Mouse (Mus musculus): ENCODE measurements around the gene Wdr4. TPM values are rescaled to one million over a fixed set of nuclear protein-coding genes. Genes with fewer than 3 reads are reported as not detected.

The Wdr4 gene
- polyA plus RNA-seq, 1 experiment from 2014 or later: 31.3 TPM

GRCm38 (mm10) chr17:31525816-31526215, 6.0 kb upstream of the Wdr4 start:
- Histone ChIP-seq H3K27me3 (replicated peaks; ENCODE audit: control insufficient read depth, insufficient read depth, low read length) (no peaks in the 10 kb centered on the region), H3K4me2 (ENCODE audit: low read length) (no peak overlapping the region), H3K4me1 (ENCODE audit: control insufficient read depth, insufficient read depth, low read length) (peaks cover 4% of the 10 kb centered on the region; the same call in 1 of the 2 replicates), H3K9me3 (replicated peaks; ENCODE audit: control insufficient read depth, low read length) (no peaks in the 10 kb centered on the region), H3K9ac (ENCODE audit: low read length) (no peak overlapping the region), H3K36me3 (ENCODE audit: control insufficient read depth, insufficient read depth, low read length) (peaks cover 35% of the 10 kb centered on the region), H3K27ac (ENCODE audit: low read depth, low read length) (no peak overlapping the region), H3K4me3 (ENCODE audit: low read depth, low read length) (no peak overlapping the region)
- WGBS: 100% methylated on average over 3 of the region's 3 CpGs
- ATAC-seq (no peak), DNase-seq (ENCODE audit: low spot score) (no peak)

DNA sequence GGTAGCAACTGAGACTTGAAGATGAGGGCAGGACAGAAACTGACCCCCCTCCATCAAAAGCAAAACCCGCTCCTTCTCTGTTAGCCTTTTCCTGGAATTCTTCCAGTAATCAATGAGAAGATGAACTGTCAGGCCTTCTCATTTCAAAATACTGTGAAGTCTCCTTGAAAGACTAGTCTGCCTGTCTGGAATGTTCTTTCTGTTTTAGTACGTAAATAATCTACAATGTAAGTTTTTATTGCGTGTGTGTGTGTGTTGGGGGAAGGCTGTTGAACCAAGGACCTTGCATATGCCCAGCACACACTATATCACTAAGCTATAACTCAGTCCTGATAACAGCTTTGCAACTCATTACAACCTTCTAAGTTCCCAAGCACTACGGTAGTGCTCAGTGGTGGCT, 5.3 kb upstream of the Wdr4 start:
- 95% methylated on average over 4 of the region's 4 CpGs for WGBS
- ATAC-seq: no peak
- Histone ChIP-seq H3K36me3 (ENCODE audit: control insufficient read depth, insufficient read depth, low read length) (peaks cover 30% of the 10 kb centered on the region), H3K27ac (ENCODE audit: low read depth, low read length) (no peak overlapping the region), H3K4me1 (ENCODE audit: control insufficient read depth, insufficient read depth, low read length) (peaks cover 7% of the 10 kb centered on the region; the same call in 1 of the 2 replicates), H3K9ac (ENCODE audit: low read length) (no peak overlapping the region), H3K4me2 (ENCODE audit: low read length) (no peak overlapping the region), H3K9me3 (replicated peaks; ENCODE audit: control insufficient read depth, low read length) (no peaks in the 10 kb centered on the region), H3K27me3 (replicated peaks; ENCODE audit: control insufficient read depth, insufficient read depth, low read length) (no peaks in the 10 kb centered on the region), H3K4me3 (ENCODE audit: low read depth, low read length) (no peak overlapping the region)
- no peak for DNase-seq (ENCODE audit: low spot score)

DNA sequence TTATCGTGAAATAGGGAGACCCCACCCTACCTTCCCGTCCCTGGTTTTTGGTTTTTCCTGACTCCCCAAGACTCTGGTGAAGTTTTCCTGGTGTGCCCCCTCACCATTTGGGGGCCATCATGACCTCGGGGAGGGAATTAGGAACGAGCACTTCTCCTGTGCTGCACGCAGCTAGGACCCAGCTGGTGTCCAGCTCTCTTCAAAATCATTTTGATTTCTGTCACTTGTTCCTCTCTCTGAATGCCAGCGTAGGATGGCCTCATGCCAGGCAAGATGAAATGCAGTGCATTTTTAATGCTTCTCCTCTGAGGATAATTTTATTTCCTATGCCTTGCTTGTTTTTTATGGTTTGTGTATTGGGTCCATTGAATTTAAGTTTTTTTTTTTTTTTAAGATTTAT, 2.2 kb upstream of the Wdr4 start:
- no peak overlapping the region for H3K9ac ChIP-seq (ENCODE audit: low read length)
- DNase-seq (ENCODE audit: low spot score) (peak; percentile 30), ATAC-seq (no peak)

GRCm38 (mm10) chr17:31520895-31521294, 1.1 kb upstream of the Wdr4 start:
- H3K36me3 ChIP-seq (ENCODE audit: control insufficient read depth, insufficient read depth, low read length): peaks cover 6% of the 10 kb centered on the region
- H3K9me3 ChIP-seq (replicated peaks; ENCODE audit: control insufficient read depth, low read length): no peaks in the 10 kb centered on the region
- peak overlapping the region; percentile 69 for H3K4me3 ChIP-seq (ENCODE audit: low read depth, low read length)
- ATAC-seq: 0 out of 2 replicates have a peak, but pooled peaks have one; percentile 7
- peaks cover 7% of the 10 kb centered on the region; the same call in 1 of the 2 replicates for H3K4me1 ChIP-seq (ENCODE audit: control insufficient read depth, insufficient read depth, low read length)
- H3K9ac ChIP-seq (ENCODE audit: low read length): peak overlapping the region; percentile 75
- peak; percentile 80 for DNase-seq (ENCODE audit: low spot score)
- WGBS: 10% methylated on average over 3 of the region's 3 CpGs
- no peaks in the 10 kb centered on the region for H3K27me3 ChIP-seq (replicated peaks; ENCODE audit: control insufficient read depth, insufficient read depth, low read length)
- H3K4me2 ChIP-seq (ENCODE audit: low read length): peak overlapping the region; percentile 80
- no peak overlapping the region; the same call in 1 of the 2 replicates for H3K27ac ChIP-seq (ENCODE audit: low read depth, low read length)

More for the DNA sequence above, 2.2 kb upstream of the Wdr4 start:
- Histone ChIP-seq H3K27me3 (replicated peaks; ENCODE audit: control insufficient read depth, insufficient read depth, low read length) (no peaks in the 10 kb centered on the region), H3K4me2 (ENCODE audit: low read length) (peak overlapping the region; percentile 80; the same call in 1 of the 2 replicates), H3K9me3 (replicated peaks; ENCODE audit: control insufficient read depth, low read length) (no peaks in the 10 kb centered on the region), H3K27ac (ENCODE audit: low read depth, low read length) (peak overlapping the region; percentile 50; the same call in 1 of the 2 replicates), H3K4me1 (ENCODE audit: control insufficient read depth, insufficient read depth, low read length) (peaks cover 7% of the 10 kb centered on the region; the same call in 1 of the 2 replicates), H3K36me3 (ENCODE audit: control insufficient read depth, insufficient read depth, low read length) (peaks cover 10% of the 10 kb centered on the region), H3K4me3 (ENCODE audit: low read depth, low read length) (no peak overlapping the region)
- WGBS: 76% methylated on average over 6 of the region's 6 CpGs

DNA sequence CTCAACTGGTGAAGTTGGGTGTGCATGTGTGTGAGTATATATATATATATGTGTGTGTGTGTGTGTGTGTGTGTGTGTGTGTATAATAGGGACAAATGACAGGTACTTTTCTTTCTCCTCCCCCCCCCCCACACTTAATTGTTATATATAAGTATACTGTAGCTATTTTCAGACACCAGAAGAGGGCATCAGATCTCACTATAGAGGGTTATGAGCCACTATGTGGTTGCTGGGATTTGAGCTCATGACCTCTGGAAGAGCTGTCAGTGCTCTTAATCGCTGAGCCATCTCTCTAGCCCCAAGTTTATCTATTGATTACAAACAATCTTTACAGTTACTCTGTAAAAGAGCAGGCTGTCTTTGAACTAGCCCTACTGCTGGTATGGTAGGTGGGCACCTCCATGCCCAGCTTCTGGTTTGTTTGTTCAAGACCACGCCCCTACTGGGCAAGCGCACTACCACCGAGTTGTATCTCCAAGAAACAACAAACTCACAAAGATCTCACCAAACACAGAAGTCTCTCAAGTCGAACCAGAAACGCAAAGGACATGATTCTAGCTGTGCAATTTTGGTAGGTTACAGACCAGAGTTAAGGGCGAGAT, 335 bp downstream of the Wdr4 start:
- no peaks in the 10 kb centered on the region for H3K9me3 ChIP-seq (replicated peaks; ENCODE audit: control insufficient read depth, low read length)
- 4% methylated on average over 7 of the region's 7 CpGs for WGBS
- no peak overlapping the region; the same call in 1 of the 2 replicates for H3K9ac ChIP-seq (ENCODE audit: low read length)
- ATAC-seq (peak; percentile 69), DNase-seq (ENCODE audit: low spot score) (no peak)
- no peak overlapping the region for H3K27ac ChIP-seq (ENCODE audit: low read depth, low read length)
- H3K27me3 ChIP-seq (replicated peaks; ENCODE audit: control insufficient read depth, insufficient read depth, low read length): no peaks in the 10 kb centered on the region
- H3K4me1 ChIP-seq (ENCODE audit: control insufficient read depth, insufficient read depth, low read length): peaks cover 7% of the 10 kb centered on the region; the same call in 1 of the 2 replicates
- H3K36me3 ChIP-seq (ENCODE audit: control insufficient read depth, insufficient read depth, low read length): peaks cover 6% of the 10 kb centered on the region
- H3K4me3 ChIP-seq (ENCODE audit: low read depth, low read length): peak overlapping the region; percentile 69
- peak overlapping the region; percentile 80 for H3K4me2 ChIP-seq (ENCODE audit: low read length)

DNA sequence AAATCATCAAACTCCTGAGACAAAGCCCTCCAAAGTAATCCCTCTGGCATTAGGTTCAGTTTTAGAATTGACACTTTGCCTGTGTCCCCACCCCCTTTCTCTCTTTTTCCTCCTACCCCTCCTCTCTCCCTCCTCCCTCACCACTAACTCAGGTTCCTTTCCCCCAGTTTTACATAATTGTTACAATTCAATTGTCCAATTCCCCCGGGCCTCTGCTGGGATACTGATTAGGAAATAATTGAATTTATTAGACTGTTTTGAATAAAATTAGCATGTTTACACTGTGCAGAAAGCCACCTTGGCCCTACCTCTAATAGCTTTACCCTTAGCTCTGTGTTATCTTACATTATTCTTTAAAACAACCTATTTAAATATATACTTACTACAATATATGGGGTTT, 5.1 kb downstream of the Wdr4 start:
- H3K4me1 ChIP-seq (ENCODE audit: control insufficient read depth, insufficient read depth, low read length): peaks cover 5% of the 10 kb centered on the region; the same call in 1 of the 2 replicates
- no peak for ATAC-seq
- H3K36me3 ChIP-seq (ENCODE audit: control insufficient read depth, insufficient read depth, low read length): peaks cover 4% of the 10 kb centered on the region
- 54% methylated on average over 1 of the region's 1 CpGs for WGBS
- no peak overlapping the region for H3K4me2 ChIP-seq (ENCODE audit: low read length)
- no peak overlapping the region for H3K27ac ChIP-seq (ENCODE audit: low read depth, low read length)
- no peak overlapping the region for H3K4me3 ChIP-seq (ENCODE audit: low read depth, low read length)
- H3K27me3 ChIP-seq (replicated peaks; ENCODE audit: control insufficient read depth, insufficient read depth, low read length): no peaks in the 10 kb centered on the region
- H3K9ac ChIP-seq (ENCODE audit: low read length): no peak overlapping the region
- no peaks in the 10 kb centered on the region for H3K9me3 ChIP-seq (replicated peaks; ENCODE audit: control insufficient read depth, low read length)
- no peak for DNase-seq (ENCODE audit: low spot score)

DNA sequence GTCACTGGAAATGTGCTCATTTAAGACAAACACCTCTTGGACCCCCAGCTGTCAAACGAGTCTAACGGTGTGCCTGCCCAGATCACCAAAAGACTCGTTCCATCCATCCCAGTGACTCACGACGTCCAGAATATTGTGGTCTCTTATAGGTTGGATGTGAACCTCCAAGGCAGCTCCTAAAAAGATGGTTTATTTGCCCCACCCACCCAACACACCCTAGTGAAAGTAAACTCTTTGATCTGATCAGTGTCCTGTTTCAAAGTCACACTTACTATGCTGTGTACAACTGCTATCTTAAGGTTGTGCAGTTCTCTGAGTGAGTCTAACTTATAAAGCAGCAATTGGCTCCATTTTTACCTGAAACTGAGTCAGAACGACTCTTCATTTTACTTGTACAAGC, 7.2 kb downstream of the Wdr4 start:
- ATAC-seq (peak; percentile 21; the same call in 1 of the 2 replicates), DNase-seq (ENCODE audit: low spot score) (no peak)
- peak overlapping the region; percentile 79 for H3K27ac ChIP-seq (ENCODE audit: low read depth, low read length)
- H3K9ac ChIP-seq (ENCODE audit: low read length): peak overlapping the region; percentile 68
- H3K27me3 ChIP-seq (replicated peaks; ENCODE audit: control insufficient read depth, insufficient read depth, low read length): no peaks in the 10 kb centered on the region
- WGBS: 18% methylated on average over 6 of the region's 6 CpGs
- H3K4me1 ChIP-seq (ENCODE audit: control insufficient read depth, insufficient read depth, low read length): peaks cover 5% of the 10 kb centered on the region; the same call in 1 of the 2 replicates
- peaks cover 22% of the 10 kb centered on the region for H3K36me3 ChIP-seq (ENCODE audit: control insufficient read depth, insufficient read depth, low read length)
- H3K4me3 ChIP-seq (ENCODE audit: low read depth, low read length): peak overlapping the region; percentile 66
- no peaks in the 10 kb centered on the region for H3K9me3 ChIP-seq (replicated peaks; ENCODE audit: control insufficient read depth, low read length)
- H3K4me2 ChIP-seq (ENCODE audit: low read length): peak overlapping the region; percentile 88

GRCm38 (mm10) chr17:31511792-31512495, 7.8 kb downstream of the Wdr4 start:
- Histone ChIP-seq H3K4me2 (ENCODE audit: low read length) (peak overlapping the region; percentile 88), H3K9ac (ENCODE audit: low read length) (peak overlapping the region; percentile 68), H3K9me3 (replicated peaks; ENCODE audit: control insufficient read depth, low read length) (no peaks in the 10 kb centered on the region), H3K27me3 (replicated peaks; ENCODE audit: control insufficient read depth, insufficient read depth, low read length) (no peaks in the 10 kb centered on the region), H3K4me1 (ENCODE audit: control insufficient read depth, insufficient read depth, low read length) (peaks cover 5% of the 10 kb centered on the region; the same call in 1 of the 2 replicates), H3K27ac (ENCODE audit: low read depth, low read length) (peak overlapping the region; percentile 79), H3K36me3 (ENCODE audit: control insufficient read depth, insufficient read depth, low read length) (peaks cover 29% of the 10 kb centered on the region), H3K4me3 (ENCODE audit: low read depth, low read length) (peak overlapping the region; percentile 66)
- DNase-seq (ENCODE audit: low spot score): peak; percentile 96
- ATAC-seq: peak; percentile 99
- under 1% methylated on average over 56 of the region's 56 CpGs for WGBS
